Mouse (Mus musculus) heart, embryonic 14.5 days (tissue): ENCODE data around the gene Metap2. TPM values are rescaled to one million over a fixed set of nuclear protein-coding genes. Genes with fewer than 3 reads are reported as not detected.
"Not testable (repeated sequence)": the region's sequence is repeated elsewhere in the genome, so short reads cannot be mapped to it uniquely, and the experiment has no call there.

Source experiments
- ATAC-seq: fragments of 200-750 bp; cut with Nextera tagmentation; 2 replicates; pipeline ENCODE4 v1.8.0; 2017; ENCODE audit warnings: low read depth, moderate TSS enrichment; ENCODE audit not compliant: insufficient number of reproducible peaks, insufficient read depth, low FRiP score
- H3K27ac ChIP-seq, 2 experiments: fragments of 200-500 bp in 1 of 2; fragments of 300-500 bp in 1 of 2; sonication (generic) in 1 of 2; replicated peaks in 1 of 2; 2 replicates each; pipeline ENCODE4 v1.5.1; 2012 to 2014; ENCODE audit warnings: low read depth in 2 of 2, low read length in 2 of 2, control low read depth in 1 of 2, mild to moderate bottlenecking in 1 of 2, mixed read lengths in 1 of 2; ENCODE audit not compliant: control insufficient read depth in 1 of 2, insufficient read depth in 1 of 2
- H3K27me3 ChIP-seq: fragments of 300-500 bp; sonication (generic); 2 replicates; pipeline ENCODE4 v1.6.1; 2014; ENCODE audit warnings: mild to moderate bottlenecking, low read length, control low read depth; ENCODE audit not compliant: control insufficient read depth, insufficient read depth
- H3K36me3 ChIP-seq: fragments of 300-500 bp; sonication (generic); 2 replicates; pipeline ENCODE4 v1.6.1; 2014; ENCODE audit warnings: mild to moderate bottlenecking, control low read depth, low read length, mixed read lengths; ENCODE audit not compliant: control insufficient read depth, insufficient read depth
- H3K4me1 ChIP-seq, 2 experiments: fragments of 200-500 bp in 1 of 2; fragments of 300-500 bp in 1 of 2; sonication (generic) in 1 of 2; 2 replicates each; pipeline ENCODE4 v1.6.1; 2012 to 2014; ENCODE audit warnings: low read length in 2 of 2, control low read depth in 1 of 2, mixed read lengths in 1 of 2; ENCODE audit not compliant: control insufficient read depth in 2 of 2, insufficient read depth in 2 of 2
- H3K4me2 ChIP-seq: fragments of 300-500 bp; sonication (generic); 2 replicates; pipeline ENCODE4 v1.6.1; 2014; ENCODE audit warnings: mild to moderate bottlenecking, low read length
- H3K4me3 ChIP-seq, 2 experiments: fragments of 200-500 bp in 1 of 2; fragments of 300-500 bp in 1 of 2; sonication (generic) in 1 of 2; 2 replicates each; pipeline ENCODE4 v1.5.1; 2012 to 2014; ENCODE audit warnings: low read length in 2 of 2, mild to moderate bottlenecking in 2 of 2, control low read depth in 1 of 2, low read depth in 1 of 2, moderate library complexity in 1 of 2; ENCODE audit not compliant: control insufficient read depth in 1 of 2, insufficient read depth in 1 of 2
- H3K9ac ChIP-seq: fragments of 300-500 bp; sonication (generic); 2 replicates; pipeline ENCODE4 v1.6.1; 2014; ENCODE audit warnings: mild to moderate bottlenecking, low read length
- H3K9me3 ChIP-seq: fragments of 300-500 bp; sonication (generic); 2 replicates; pipeline ENCODE4 v1.6.1; 2016; ENCODE audit warnings: low read length, control low read depth; ENCODE audit not compliant: control insufficient read depth
- WGBS: fragments of 180-500 bp; shearing (Covaris S2); extraction: QIAGEN DNeasy Blood & Tissue Kit; methylation state at CpG from one replicate; pipeline ENCODE4 v1.1.7; 2014; 5-methylcytosine and 5-hydroxymethylcytosine counted together
- polyA plus RNA-seq: library from polyadenylated mRNA; unstranded; fragments of >200 nt; fragmentation: Nextera tagmentation; extraction: Ambion mirVana; gene quantifications from 2 replicates; pipeline ENCODE4 v1.2.1, GENCODE M21; 2014

Gene Metap2
- polyA plus RNA-seq, 1 experiment from 2014 or later: 159 TPM

GRCm38 (mm10) chr10:93809438-93809837 lies 87.5 kb downstream of the Metap2 start:
- not testable (repeated sequence) for H3K4me1 ChIP-seq, H3K4me2 ChIP-seq, H3K4me3 ChIP-seq, H3K27me3 ChIP-seq, H3K36me3 ChIP-seq, H3K9ac ChIP-seq, H3K27ac ChIP-seq, ATAC-seq, H3K9me3 ChIP-seq
- WGBS: 89% methylated on average over 8 of the region's 8 CpGs

Other genes with a start within 250 kb of the Metap2 start
- 0.15 and 0.18 TPM in 2 replicates for gene Usp44, start 65.5 kb downstream of the Metap2 start, polyA plus RNA-seq
- gene Vezt, start 138.7 kb upstream of the Metap2 start, polyA plus RNA-seq: 22.5 and 25.7 TPM in 2 replicates
- gene Fgd6, start 138.9 kb upstream of the Metap2 start, polyA plus RNA-seq: 2.7 and 3.9 TPM in 2 replicates